Mouse (Mus musculus): ENCODE measurements around the gene Neurod2. TPM values are rescaled to one million over a fixed set of nuclear protein-coding genes. Genes with fewer than 3 reads are reported as not detected.

The Neurod2 gene
- polyA plus RNA-seq, 2 experiments, result not detected

- 1% methylated on average over 97 of the region's 97 CpGs for WGBS (ENCODE audit: insufficient replicate concordance)
- H3K4me1 ChIP-seq (replicated peaks; ENCODE audit: control insufficient read depth in 2 of 2, insufficient read depth in 2 of 2, low read length in 1 of 2), result no peaks in the 10 kb centered on the region
- H3K4me2 ChIP-seq (ENCODE audit: low read depth), result no peak overlapping the region
- H3K36me3 ChIP-seq (replicated peaks; ENCODE audit: control insufficient read depth, insufficient read depth, low read depth), result no peaks in the 10 kb centered on the region
- H3K4me3 ChIP-seq (ENCODE audit: insufficient read depth in 1 of 2, low read depth in 2 of 2, low read length in 2 of 2), result peak overlapping the region in 1 of 2 experiments; percentile 4; a peak in 1 of 4 replicates
- ATAC-seq (ENCODE audit: insufficient read depth) (no peak), DNase-seq (ENCODE audit: low read depth in 3 of 3, low spot score in 3 of 3) (no peak)
- peaks cover 95% of the 10 kb centered on the region for H3K27me3 ChIP-seq (ENCODE audit: control insufficient read depth, insufficient read depth, low read length)
- no peak overlapping the region for H3K9ac ChIP-seq (replicated peaks)
- TF ChIP-seq CTCF (IDR thresholded peaks at IDR 0.05; ENCODE audit: low read depth) (no peak), EP300 (IDR thresholded peaks at IDR 0.05; ENCODE audit: low read depth) (no peak)
- H3K9me3 ChIP-seq (ENCODE audit: control insufficient read depth, low read length), result no peaks in the 10 kb centered on the region
- no peak overlapping the region for H3K27ac ChIP-seq
Measured at GRCm38 (mm10) chr11:98327136-98328030, 2.1 kb downstream of the Neurod2 start.

DNA sequence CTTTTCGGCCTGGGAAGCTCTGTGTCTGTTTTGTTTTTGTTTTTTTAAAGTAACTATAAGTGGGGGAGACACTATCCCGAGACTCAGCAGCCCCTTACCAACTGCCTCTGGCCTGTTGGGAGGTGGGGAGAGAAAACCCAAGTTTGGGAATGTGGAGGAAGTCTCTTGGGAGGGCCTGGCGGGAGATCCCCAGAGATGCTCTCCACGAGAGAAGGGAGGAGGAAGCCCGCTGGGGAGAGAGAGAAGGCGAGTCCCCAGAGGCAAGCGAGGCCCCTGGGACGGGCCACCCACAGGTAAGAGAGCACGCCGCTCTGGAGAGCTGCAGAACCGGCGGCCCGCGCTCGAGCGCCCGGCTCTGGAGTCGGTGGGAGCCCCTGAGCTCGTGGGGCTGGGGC, 2.7 kb downstream of the Neurod2 start:
- DNase-seq (ENCODE audit: low read depth in 3 of 3, low spot score in 3 of 3) (no peak), ATAC-seq (ENCODE audit: insufficient read depth) (no peak)
- Histone ChIP-seq H3K9me3 (ENCODE audit: control insufficient read depth, low read length) (no peaks in the 10 kb centered on the region), H3K4me2 (ENCODE audit: low read depth) (no peak overlapping the region), H3K36me3 (replicated peaks; ENCODE audit: control insufficient read depth, insufficient read depth, low read depth) (no peaks in the 10 kb centered on the region), H3K4me3 (ENCODE audit: insufficient read depth in 1 of 2, low read depth in 2 of 2, low read length in 2 of 2) (no peak overlapping the region), H3K27ac (no peak overlapping the region), H3K4me1 (replicated peaks; ENCODE audit: control insufficient read depth in 2 of 2, insufficient read depth in 2 of 2, low read length in 1 of 2) (no peaks in the 10 kb centered on the region), H3K9ac (replicated peaks) (no peak overlapping the region), H3K27me3 (ENCODE audit: control insufficient read depth, insufficient read depth, low read length) (peaks cover 96% of the 10 kb centered on the region)
- TF ChIP-seq CTCF (IDR thresholded peaks at IDR 0.05; ENCODE audit: low read depth) (no peak), EP300 (IDR thresholded peaks at IDR 0.05; ENCODE audit: low read depth) (no peak)
- 3% methylated on average over 19 of the region's 19 CpGs for WGBS (ENCODE audit: insufficient replicate concordance)

DNA sequence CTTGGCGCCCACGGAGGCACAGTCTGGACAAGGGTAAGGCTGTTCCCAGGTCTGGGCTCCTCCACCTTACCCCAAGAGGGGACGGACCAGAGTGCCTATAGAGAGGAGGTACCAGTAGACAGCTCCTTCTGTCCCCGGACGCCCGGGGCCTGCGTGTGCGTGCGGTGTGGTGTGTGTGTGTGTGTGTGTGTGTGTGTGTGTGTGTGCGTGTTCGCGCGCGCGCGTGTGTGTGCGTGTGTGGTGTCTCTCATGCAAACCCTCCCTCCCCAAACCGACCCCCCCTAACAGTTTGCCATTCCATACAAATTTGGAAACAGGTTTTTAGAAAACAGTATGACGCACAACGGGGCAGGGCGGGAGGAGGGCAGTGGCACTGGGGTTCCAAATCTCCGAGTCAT, 3.6 kb downstream of the Neurod2 start:
- no peak for TF ChIP-seq EP300 (IDR thresholded peaks at IDR 0.05; ENCODE audit: low read depth)
- no peak for TF ChIP-seq CTCF (IDR thresholded peaks at IDR 0.05; ENCODE audit: low read depth)
- ATAC-seq (ENCODE audit: insufficient read depth) (no peak), DNase-seq (ENCODE audit: low read depth in 3 of 3, low spot score in 3 of 3) (no peak)
- Histone ChIP-seq H3K9ac (replicated peaks) (no peak overlapping the region), H3K4me1 (replicated peaks; ENCODE audit: control insufficient read depth in 2 of 2, insufficient read depth in 2 of 2, low read length in 1 of 2) (no peaks in the 10 kb centered on the region), H3K4me3 (ENCODE audit: insufficient read depth in 1 of 2, low read depth in 2 of 2, low read length in 2 of 2) (no peak overlapping the region), H3K4me2 (ENCODE audit: low read depth) (no peak overlapping the region), H3K9me3 (ENCODE audit: control insufficient read depth, low read length) (no peaks in the 10 kb centered on the region), H3K27ac (no peak overlapping the region), H3K36me3 (replicated peaks; ENCODE audit: control insufficient read depth, insufficient read depth, low read depth) (no peaks in the 10 kb centered on the region), H3K27me3 (ENCODE audit: control insufficient read depth, insufficient read depth, low read length) (peaks cover 100% of the 10 kb centered on the region)
- WGBS (ENCODE audit: insufficient replicate concordance), result 5% methylated on average over 22 of the region's 22 CpGs

GRCm38 (mm10) chr11:98325191-98325820, 4.1 kb downstream of the Neurod2 start:
- H3K9ac ChIP-seq (replicated peaks), result no peak overlapping the region
- H3K9me3 ChIP-seq (ENCODE audit: control insufficient read depth, low read length), result no peaks in the 10 kb centered on the region
- H3K4me3 ChIP-seq (ENCODE audit: insufficient read depth in 1 of 2, low read depth in 2 of 2, low read length in 2 of 2), result no peak overlapping the region
- no peak overlapping the region for H3K4me2 ChIP-seq (ENCODE audit: low read depth)
- no peak for DNase-seq (ENCODE audit: low read depth in 3 of 3, low spot score in 3 of 3)
- no peaks in the 10 kb centered on the region for H3K36me3 ChIP-seq (replicated peaks; ENCODE audit: control insufficient read depth, insufficient read depth, low read depth)
- H3K4me1 ChIP-seq (replicated peaks; ENCODE audit: control insufficient read depth in 2 of 2, insufficient read depth in 2 of 2, low read length in 1 of 2), result no peaks in the 10 kb centered on the region
- 5% methylated on average over 14 of the region's 14 CpGs for WGBS (ENCODE audit: insufficient replicate concordance)
- no peak for TF ChIP-seq CTCF (IDR thresholded peaks at IDR 0.05; ENCODE audit: low read depth)
- TF ChIP-seq EP300 (IDR thresholded peaks at IDR 0.05; ENCODE audit: low read depth), result no peak
- H3K27ac ChIP-seq, result no peak overlapping the region
- ATAC-seq (ENCODE audit: insufficient read depth), result no peak
- peaks cover 100% of the 10 kb centered on the region for H3K27me3 ChIP-seq (ENCODE audit: control insufficient read depth, insufficient read depth, low read length)

DNA sequence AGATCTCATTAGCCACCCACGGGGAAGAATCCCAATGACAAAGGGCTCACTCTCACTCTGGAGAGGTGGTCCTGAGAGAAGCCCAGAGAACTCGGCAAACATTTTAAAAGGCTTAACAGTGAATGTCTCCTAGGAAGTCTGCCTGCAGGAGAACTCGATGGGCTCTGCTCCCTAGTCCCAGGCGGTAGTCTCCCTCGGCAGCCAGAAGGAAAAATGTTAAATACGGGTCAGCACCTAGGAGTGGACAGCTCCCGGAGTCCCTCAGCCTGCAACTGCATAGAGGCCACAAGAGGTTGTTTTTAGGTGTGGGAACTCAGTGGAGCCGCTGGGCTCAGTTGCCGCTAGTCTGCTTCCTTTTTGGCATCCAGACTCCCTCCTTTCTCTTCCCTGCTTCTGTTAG, 5.5 kb downstream of the Neurod2 start:
- Histone ChIP-seq H3K27me3 (ENCODE audit: control insufficient read depth, insufficient read depth, low read length) (peaks cover 100% of the 10 kb centered on the region), H3K27ac (no peak overlapping the region), H3K9ac (replicated peaks) (no peak overlapping the region), H3K9me3 (ENCODE audit: control insufficient read depth, low read length) (no peaks in the 10 kb centered on the region), H3K4me1 (replicated peaks; ENCODE audit: control insufficient read depth in 2 of 2, insufficient read depth in 2 of 2, low read length in 1 of 2) (no peaks in the 10 kb centered on the region), H3K4me3 (ENCODE audit: insufficient read depth in 1 of 2, low read depth in 2 of 2, low read length in 2 of 2) (no peak overlapping the region), H3K36me3 (replicated peaks; ENCODE audit: control insufficient read depth, insufficient read depth, low read depth) (no peaks in the 10 kb centered on the region), H3K4me2 (ENCODE audit: low read depth) (no peak overlapping the region)
- WGBS (ENCODE audit: insufficient replicate concordance), result 4% methylated on average over 9 of the region's 9 CpGs
- DNase-seq (ENCODE audit: low read depth in 3 of 3, low spot score in 3 of 3), result no peak
- no peak for ATAC-seq (ENCODE audit: insufficient read depth)
- no peak for TF ChIP-seq CTCF (IDR thresholded peaks at IDR 0.05; ENCODE audit: low read depth)

All from liver, embryonic 14.5 days (tissue).